Mouse (Mus musculus): Measurements from ENCODE around the gene Nt5c1a.
A peak's percentile ranks its signal among the peaks of the same experiment; 100 is the strongest.

Gene Nt5c1a

GRCm38 (mm10) chr4:123212330-123212729 is 11.0 kb downstream of the Nt5c1a start:
- no peak for DNase-seq

GRCm38 (mm10) chr4:123213975-123214374 is 12.7 kb downstream of the Nt5c1a start:
- DNase-seq = no peak

GRCm38 (mm10) chr4:123215367-123215766 is 14.1 kb downstream of the Nt5c1a start:
- no peak for DNase-seq

GRCm38 (mm10) chr4:123216782-123217181 is 15.5 kb downstream of the Nt5c1a start:
- no peak for DNase-seq

GRCm38 (mm10) chr4:123219720-123220357 is 18.5 kb downstream of the Nt5c1a start:
- peak; percentile 70 for DNase-seq

GRCm38 (mm10) chr4:123220637-123221036 is 19.3 kb downstream of the Nt5c1a start:
- no peak for DNase-seq

GRCm38 (mm10) chr4:123223309-123223708 is 22.0 kb downstream of the Nt5c1a start:
- no peak for DNase-seq

GRCm38 (mm10) chr4:123225718-123226403 is 24.6 kb downstream of the Nt5c1a start:
- no peak for DNase-seq

- no peak for DNase-seq
Observed at GRCm38 (mm10) chr4:123227707-123228106, 26.4 kb downstream of the Nt5c1a start.

GRCm38 (mm10) chr4:123228270-123228669 is 27.0 kb downstream of the Nt5c1a start:
- no peak for DNase-seq

GRCm38 (mm10) chr4:123229166-123229565 is 27.9 kb downstream of the Nt5c1a start:
- no peak for DNase-seq

- no peak for DNase-seq
Observed at GRCm38 (mm10) chr4:123232841-123233240, 31.5 kb downstream of the Nt5c1a start.

GRCm38 (mm10) chr4:123233492-123234084 is 32.3 kb downstream of the Nt5c1a start, which contains the start of gene Heyl:
Gene Heyl, plus strand, starts transcription at chr4:123233556.
- DNase-seq = no peak

- DNase-seq = no peak
Observed at GRCm38 (mm10) chr4:123235835-123236430, 34.6 kb downstream of the Nt5c1a start.

- no peak for DNase-seq
Observed at GRCm38 (mm10) chr4:123236431-123237031, 35.2 kb downstream of the Nt5c1a start.

GRCm38 (mm10) chr4:123237386-123238266 is 36.3 kb downstream of the Nt5c1a start:
- DNase-seq = no peak

- no peak for DNase-seq
Observed at GRCm38 (mm10) chr4:123239361-123240203, 38.3 kb downstream of the Nt5c1a start.

- no peak for DNase-seq
Observed at GRCm38 (mm10) chr4:123246221-123246620, 44.9 kb downstream of the Nt5c1a start.

GRCm38 (mm10) chr4:123246651-123247050 is 45.3 kb downstream of the Nt5c1a start:
- no peak for DNase-seq

- no peak for DNase-seq
Observed at GRCm38 (mm10) chr4:123247147-123247880, 46.0 kb downstream of the Nt5c1a start.

All from right cerebral cortex, postnatal 25 days (tissue).